Mouse (Mus musculus): ENCODE measurements around the gene Cd19. TPM values are rescaled to one million over a fixed set of nuclear protein-coding genes. Genes with fewer than 3 reads are reported as not detected.
A peak's percentile ranks its signal among the peaks of the same experiment; 100 is the strongest.

The Cd19 gene
- total and polyA plus RNA-seq, 3 experiments = not detected

- TF ChIP-seq ZKSCAN1 (IDR thresholded peaks at IDR 0.05; ENCODE audit: low read depth, low read length) (no peak), CTCF (IDR thresholded peaks at IDR 0.05 in 2 of 3, conservative IDR thresholded peaks at IDR 0.05 in 1 of 3; ENCODE audit: control insufficient read depth in 1 of 3, insufficient read depth in 1 of 3, low read depth in 2 of 3, low read length in 3 of 3, poor library complexity in 1 of 3, severe bottlenecking in 1 of 3) (peak; percentile 66 to 95 (median 85)), MAX (IDR thresholded peaks at IDR 0.05; ENCODE audit: low read length) (peak; percentile 100), TCF12 (IDR thresholded peaks at IDR 0.05; ENCODE audit: low read depth, low read length) (peak; percentile 76), USF2 (IDR thresholded peaks at IDR 0.05; ENCODE audit: borderline replicate concordance in 1 of 2, insufficient read depth in 1 of 2, low read depth in 1 of 2, low read length in 2 of 2) (peak; percentile 98 to 99), POLR2A (IDR thresholded peaks at IDR 0.05; ENCODE audit: control insufficient read depth in 1 of 2, insufficient read depth in 1 of 2, low read depth in 1 of 2, low read length in 2 of 2, poor library complexity in 1 of 2) (peak; percentile 57 to 83; a peak in 3 of 4 replicates), CHD1 (IDR thresholded peaks at IDR 0.05; ENCODE audit: low read depth, low read length) (0 out of 2 replicates have a peak, but pooled peaks have one; percentile 59), MXI1 (IDR thresholded peaks at IDR 0.05; ENCODE audit: low read depth, low read length) (peak; percentile 95), ZC3H11A (IDR thresholded peaks at IDR 0.05; ENCODE audit: low read depth, low read length) (peak; percentile 98), UBTF (IDR thresholded peaks at IDR 0.05; ENCODE audit: borderline replicate concordance, insufficient read depth, low read depth, low read length) (no peak), GABPA (IDR thresholded peaks at IDR 0.05; ENCODE audit: low read depth, low read length) (no peak), ZNF384 (IDR thresholded peaks at IDR 0.05; ENCODE audit: low read depth, low read length) (peak; percentile 22; the same call in 1 of the 2 replicates), JUND (IDR thresholded peaks at IDR 0.05; ENCODE audit: low read depth, low read length) (0 out of 2 replicates have a peak, but pooled peaks have one; percentile 48), ETS1 (IDR thresholded peaks at IDR 0.05; ENCODE audit: low read depth, low read length) (peak; percentile 74), E2F4 (IDR thresholded peaks at IDR 0.05; ENCODE audit: borderline replicate concordance, low read depth, low read length) (no peak)
Measured at GRCm38 (mm10) chr7:126377278-126378158, 37.2 kb downstream of the Cd19 start, which contains the start of gene Spns1 (continued).

- Histone ChIP-seq H3K9ac (ENCODE audit: control insufficient read depth, low read depth, low read length, poor library complexity, severe bottlenecking) (peak overlapping the region; percentile 69), H3K4me3 (ENCODE audit: control insufficient read depth in 1 of 2, insufficient read depth in 1 of 2, low read depth in 2 of 2, low read length in 2 of 2) (peak overlapping the region; percentile 62 to 76), H3K79me2 (ENCODE audit: control insufficient read depth, insufficient read depth, low read length, poor library complexity) (peaks cover 9% of the 10 kb centered on the region), H3K4me1 (ENCODE audit: control insufficient read depth in 1 of 2, insufficient read depth in 2 of 2, low read length in 2 of 2) (peaks cover 3 to 12% of the 10 kb centered on the region in 2 experiments; a peak in 2 of 4 replicates), H3K27ac (ENCODE audit: control insufficient read depth, low read depth, low read length) (no peak overlapping the region), H3K9me3 (replicated peaks; ENCODE audit: insufficient read depth, low read length) (no peaks in the 10 kb centered on the region), H3K27me3 (ENCODE audit: control insufficient read depth in 1 of 2, insufficient read depth in 2 of 2, low read length in 2 of 2) (no peaks in the 10 kb centered on the region), H3K36me3 (ENCODE audit: control insufficient read depth in 1 of 2, insufficient read depth in 2 of 2, low read length in 2 of 2) (peaks cover 0 to 11% of the 10 kb centered on the region in 2 experiments; a peak in 2 of 4 replicates)
- TF ChIP-seq NELFE (IDR thresholded peaks at IDR 0.05; ENCODE audit: low read depth, low read length) (no peak), ZNF384 (IDR thresholded peaks at IDR 0.05; ENCODE audit: low read depth, low read length) (no peak), POLR2AphosphoS5 (IDR thresholded peaks at IDR 0.05; ENCODE audit: borderline replicate concordance, low read depth, low read length) (no peak), CHD1 (IDR thresholded peaks at IDR 0.05; ENCODE audit: low read depth, low read length) (no peak), ZKSCAN1 (IDR thresholded peaks at IDR 0.05; ENCODE audit: low read depth, low read length) (no peak), POLR2AphosphoS2 (IDR thresholded peaks at IDR 0.05; ENCODE audit: low read length) (no peak), USF1 (IDR thresholded peaks at IDR 0.05; ENCODE audit: low read depth, low read length) (no peak), SIN3A (IDR thresholded peaks at IDR 0.05; ENCODE audit: low read length) (no peak), MXI1 (IDR thresholded peaks at IDR 0.05; ENCODE audit: low read depth, low read length) (no peak), MYC (IDR thresholded peaks at IDR 0.05; ENCODE audit: low read depth, low read length) (no peak), USF2 (IDR thresholded peaks at IDR 0.05; ENCODE audit: borderline replicate concordance in 1 of 2, insufficient read depth in 1 of 2, low read depth in 1 of 2, low read length in 2 of 2) (no peak), SMC3 (IDR thresholded peaks at IDR 0.05; ENCODE audit: low read depth, low read length) (no peak), TCF12 (IDR thresholded peaks at IDR 0.05; ENCODE audit: low read depth, low read length) (no peak), MYB (IDR thresholded peaks at IDR 0.05; ENCODE audit: low read depth, low read length) (no peak), HCFC1 (IDR thresholded peaks at IDR 0.05; ENCODE audit: low read depth, low read length) (no peak), CTCF (IDR thresholded peaks at IDR 0.05 in 2 of 3, conservative IDR thresholded peaks at IDR 0.05 in 1 of 3; ENCODE audit: control insufficient read depth in 1 of 3, insufficient read depth in 1 of 3, low read depth in 2 of 3, low read length in 3 of 3, poor library complexity in 1 of 3, severe bottlenecking in 1 of 3) (no peak)
- DNase-seq (ENCODE audit: low read depth, low spot score) = no peak
Measured at GRCm38 (mm10) chr7:126376903-126377277, 37.8 kb downstream of the Cd19 start.
